Mouse (Mus musculus): ENCODE results near the gene Akp3. TPM values are rescaled to one million over a fixed set of nuclear protein-coding genes. Genes with fewer than 3 reads are reported as not detected.

The Akp3 gene
- total and polyA plus RNA-seq, 3 experiments = 0.11 TPM; not detected in 2

DNA sequence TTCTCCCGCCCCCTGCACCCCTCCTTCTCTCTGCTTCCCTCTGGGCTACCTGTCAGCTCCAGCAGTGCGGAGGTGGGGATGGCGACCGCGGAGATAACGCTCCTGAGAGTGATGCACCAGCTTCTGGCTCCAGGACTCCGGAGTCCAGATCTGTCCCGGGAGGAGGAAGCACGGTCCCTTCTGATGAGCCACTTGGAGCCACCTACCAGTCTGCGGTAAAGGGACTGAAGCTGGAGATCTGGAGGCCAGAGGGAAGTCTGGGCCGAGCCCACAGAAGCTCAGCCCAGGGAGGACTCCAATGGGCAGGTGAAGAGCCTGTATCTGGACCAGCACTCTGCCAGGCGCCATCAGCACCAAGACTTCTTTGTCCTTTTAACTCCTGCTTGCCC, 31.4 kb downstream of the Akp3 start, which contains the start of gene Ecel1:
Ecel1 (minus strand) TSS at position 323 of the 389 bp plus-strand sequence.
- TF ChIP-seq CTCF (IDR thresholded peaks at IDR 0.05; ENCODE audit: low read depth, low read length) = no peak
- TF ChIP-seq GATA2 (IDR thresholded peaks at IDR 0.05; ENCODE audit: borderline replicate concordance, low read depth, low read length) = no peak
- no peak for TF ChIP-seq GATA1 (IDR thresholded peaks at IDR 0.05; ENCODE audit: borderline replicate concordance, low read length)
- TF ChIP-seq POLR2AphosphoS5 (IDR thresholded peaks at IDR 0.05; ENCODE audit: insufficient replicate concordance, low read depth, low read length) = no peak
- no peak for TF ChIP-seq TAL1 (conservative IDR thresholded peaks at IDR 0.05; ENCODE audit: low read depth, low read length)
- no peaks in the 10 kb centered on the region for H3K36me3 ChIP-seq (replicated peaks)
- peaks cover 13% of the 10 kb centered on the region for H3K9me3 ChIP-seq (replicated peaks)
- H3K4me1 ChIP-seq (ENCODE audit: insufficient read depth, low read depth, low read length) = no peaks in the 10 kb centered on the region
- ATAC-seq (ENCODE audit: extremely low read depth, insufficient number of reproducible peaks, low FRiP score, poor library complexity, severe bottlenecking) (no peak), DNase-seq (ENCODE audit: low spot score) (no peak)
- peaks cover 7% of the 10 kb centered on the region for H3K27me3 ChIP-seq (ENCODE audit: insufficient read depth, low read length)
- H3K4me3 ChIP-seq (ENCODE audit: low read depth, low read length) = no peak within 1 kb of the TSS

DNA sequence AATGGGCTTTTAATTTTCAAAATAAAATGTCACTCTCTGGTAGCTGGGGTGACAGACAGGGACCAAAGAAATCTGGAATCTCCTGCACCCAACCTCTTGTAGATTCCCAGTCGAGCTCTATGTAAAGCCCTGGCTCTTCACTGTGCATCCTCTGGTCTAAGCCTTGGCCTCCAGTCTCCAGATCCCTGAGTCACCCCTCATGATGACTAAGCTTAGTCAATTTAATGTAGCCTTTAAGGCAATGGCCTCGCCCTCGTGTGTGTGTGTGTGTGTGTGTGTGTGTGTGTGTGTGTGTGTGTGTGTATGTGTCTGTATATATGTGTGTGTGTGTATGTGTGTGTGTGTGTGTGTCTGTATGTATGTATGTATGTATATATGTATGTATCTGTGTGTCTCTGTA, 34.6 kb downstream of the Akp3 start:
- no peak for ATAC-seq (ENCODE audit: extremely low read depth, insufficient number of reproducible peaks, low FRiP score, poor library complexity, severe bottlenecking)
- H3K27me3 ChIP-seq (ENCODE audit: insufficient read depth, low read length) = peaks cover 11% of the 10 kb centered on the region

DNA sequence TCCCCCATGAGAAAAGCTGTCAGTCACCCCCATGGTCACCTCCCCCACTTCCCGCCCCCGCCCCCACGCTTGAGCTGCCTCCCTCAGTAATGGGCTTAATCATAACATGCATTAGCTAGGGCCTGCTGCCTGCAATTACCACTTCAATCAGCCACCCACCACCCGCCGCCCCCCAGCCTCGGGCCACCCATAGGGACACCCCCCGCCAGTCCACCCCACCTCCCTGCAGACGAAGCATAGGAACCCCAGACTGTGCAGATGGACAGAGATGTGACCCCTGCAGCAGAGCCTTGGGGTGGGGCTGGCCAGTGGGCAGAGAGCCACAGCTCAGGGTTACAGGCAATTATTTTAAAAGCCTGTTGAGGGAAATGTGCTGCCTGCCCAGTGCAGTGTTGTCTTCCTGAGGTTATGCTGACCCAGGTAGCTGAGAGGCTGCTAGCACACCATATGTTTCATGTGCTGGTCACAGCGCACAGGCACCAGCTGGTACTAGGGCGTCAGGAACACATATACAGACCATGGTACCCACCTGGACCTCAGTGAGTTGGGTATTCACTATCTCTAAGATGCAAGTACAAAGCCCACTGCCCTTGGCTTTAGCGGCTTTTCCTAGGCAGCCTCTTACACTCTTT, 39.5 kb downstream of the Akp3 start:
- peaks cover 14% of the 10 kb centered on the region for H3K27me3 ChIP-seq (ENCODE audit: insufficient read depth, low read length)
- no peak for TF ChIP-seq GATA2 (IDR thresholded peaks at IDR 0.05; ENCODE audit: borderline replicate concordance, low read depth, low read length)
- TF ChIP-seq POLR2AphosphoS5 (IDR thresholded peaks at IDR 0.05; ENCODE audit: insufficient replicate concordance, low read depth, low read length) = no peak
- TF ChIP-seq CTCF (IDR thresholded peaks at IDR 0.05; ENCODE audit: low read depth, low read length) = no peak
- no peak for TF ChIP-seq TAL1 (conservative IDR thresholded peaks at IDR 0.05; ENCODE audit: low read depth, low read length)
- no peak for TF ChIP-seq GATA1 (IDR thresholded peaks at IDR 0.05; ENCODE audit: borderline replicate concordance, low read length)

More for the DNA sequence above, 34.6 kb downstream of the Akp3 start:
- peaks cover 5% of the 10 kb centered on the region for H3K9me3 ChIP-seq (replicated peaks)
- H3K4me3 ChIP-seq (ENCODE audit: low read depth, low read length) = no peak overlapping the region
- no peak for DNase-seq (ENCODE audit: low spot score)
- TF ChIP-seq TAL1 (conservative IDR thresholded peaks at IDR 0.05; ENCODE audit: low read depth, low read length) = no peak
- no peak for TF ChIP-seq GATA2 (IDR thresholded peaks at IDR 0.05; ENCODE audit: borderline replicate concordance, low read depth, low read length)
- TF ChIP-seq GATA1 (IDR thresholded peaks at IDR 0.05; ENCODE audit: borderline replicate concordance, low read length) = no peak
- TF ChIP-seq POLR2AphosphoS5 (IDR thresholded peaks at IDR 0.05; ENCODE audit: insufficient replicate concordance, low read depth, low read length) = no peak
- no peak for TF ChIP-seq CTCF (IDR thresholded peaks at IDR 0.05; ENCODE audit: low read depth, low read length)
- H3K36me3 ChIP-seq (replicated peaks) = no peaks in the 10 kb centered on the region
- H3K4me1 ChIP-seq (ENCODE audit: insufficient read depth, low read depth, low read length) = no peaks in the 10 kb centered on the region

DNA sequence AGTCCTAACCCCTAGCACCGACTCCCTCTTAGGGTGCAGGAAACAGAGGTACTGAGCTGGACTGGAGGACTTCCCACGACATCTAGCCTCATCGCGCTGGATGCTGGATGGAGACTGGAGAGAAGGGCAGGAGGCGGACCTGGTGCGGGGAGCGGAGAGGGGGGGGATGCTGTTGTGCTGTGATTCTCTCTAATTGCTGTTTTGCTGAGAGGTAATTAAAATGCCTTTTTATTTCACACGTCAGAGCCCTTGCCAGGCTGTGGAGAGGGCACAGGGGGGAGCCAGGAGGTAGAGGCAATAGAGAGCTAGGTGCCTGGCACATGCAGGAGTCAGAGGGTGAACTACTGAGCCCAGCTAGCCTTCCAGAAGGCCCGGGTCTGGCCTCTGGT, 40.0 kb downstream of the Akp3 start:
- no peaks in the 10 kb centered on the region for H3K36me3 ChIP-seq (replicated peaks)
- no peaks in the 10 kb centered on the region for H3K4me1 ChIP-seq (ENCODE audit: insufficient read depth, low read depth, low read length)
- peaks cover 14% of the 10 kb centered on the region for H3K27me3 ChIP-seq (ENCODE audit: insufficient read depth, low read length)
- H3K4me3 ChIP-seq (ENCODE audit: low read depth, low read length) = no peak overlapping the region
- H3K9me3 ChIP-seq (replicated peaks) = no peaks in the 10 kb centered on the region
- DNase-seq (ENCODE audit: low spot score) (no peak), ATAC-seq (ENCODE audit: extremely low read depth, insufficient number of reproducible peaks, low FRiP score, poor library complexity, severe bottlenecking) (no peak)
- TF ChIP-seq GATA2 (IDR thresholded peaks at IDR 0.05; ENCODE audit: borderline replicate concordance, low read depth, low read length) (no peak), TAL1 (conservative IDR thresholded peaks at IDR 0.05; ENCODE audit: low read depth, low read length) (no peak), POLR2AphosphoS5 (IDR thresholded peaks at IDR 0.05; ENCODE audit: insufficient replicate concordance, low read depth, low read length) (no peak), CTCF (IDR thresholded peaks at IDR 0.05; ENCODE audit: low read depth, low read length) (no peak), GATA1 (IDR thresholded peaks at IDR 0.05; ENCODE audit: borderline replicate concordance, low read length) (no peak)

More for the DNA sequence above, 39.5 kb downstream of the Akp3 start:
- ATAC-seq (ENCODE audit: extremely low read depth, insufficient number of reproducible peaks, low FRiP score, poor library complexity, severe bottlenecking) = no peak
- Histone ChIP-seq H3K9me3 (replicated peaks) (no peaks in the 10 kb centered on the region), H3K36me3 (replicated peaks) (no peaks in the 10 kb centered on the region), H3K4me1 (ENCODE audit: insufficient read depth, low read depth, low read length) (no peaks in the 10 kb centered on the region), H3K4me3 (ENCODE audit: low read depth, low read length) (no peak overlapping the region)
- DNase-seq (ENCODE audit: low spot score) = no peak

DNA sequence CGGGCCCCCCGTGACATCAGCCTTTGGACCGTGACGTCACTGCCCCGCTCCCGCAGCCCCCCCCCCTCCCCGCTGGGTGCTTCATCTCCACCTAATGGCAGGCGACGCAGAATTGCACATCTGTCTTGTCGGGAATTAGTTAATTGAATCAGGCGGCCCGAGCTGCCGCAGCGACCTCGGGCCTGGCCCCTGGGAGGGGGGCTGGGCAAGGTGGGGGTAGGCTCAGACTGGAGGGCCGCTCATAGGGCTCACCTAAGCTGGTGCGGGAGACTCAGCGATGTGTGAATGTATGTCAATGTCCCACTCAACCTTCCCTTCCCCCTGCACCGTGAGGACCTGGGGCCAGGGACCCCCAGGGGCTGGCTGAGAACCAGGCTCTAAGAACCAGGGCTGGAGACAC, 45.7 kb downstream of the Akp3 start:
- H3K27me3 ChIP-seq (ENCODE audit: insufficient read depth, low read length) = peaks cover 34% of the 10 kb centered on the region
- H3K9me3 ChIP-seq (replicated peaks) = no peaks in the 10 kb centered on the region
- DNase-seq (ENCODE audit: low spot score) (no peak), ATAC-seq (ENCODE audit: extremely low read depth, insufficient number of reproducible peaks, low FRiP score, poor library complexity, severe bottlenecking) (no peak)
- TF ChIP-seq TAL1 (conservative IDR thresholded peaks at IDR 0.05; ENCODE audit: low read depth, low read length) (no peak), CTCF (IDR thresholded peaks at IDR 0.05; ENCODE audit: low read depth, low read length) (no peak)
- no peak overlapping the region for H3K4me3 ChIP-seq (ENCODE audit: low read depth, low read length)
- peaks cover 3% of the 10 kb centered on the region; the same call in 1 of the 2 replicates for H3K4me1 ChIP-seq (ENCODE audit: insufficient read depth, low read depth, low read length)
- no peaks in the 10 kb centered on the region for H3K36me3 ChIP-seq (replicated peaks)

DNA sequence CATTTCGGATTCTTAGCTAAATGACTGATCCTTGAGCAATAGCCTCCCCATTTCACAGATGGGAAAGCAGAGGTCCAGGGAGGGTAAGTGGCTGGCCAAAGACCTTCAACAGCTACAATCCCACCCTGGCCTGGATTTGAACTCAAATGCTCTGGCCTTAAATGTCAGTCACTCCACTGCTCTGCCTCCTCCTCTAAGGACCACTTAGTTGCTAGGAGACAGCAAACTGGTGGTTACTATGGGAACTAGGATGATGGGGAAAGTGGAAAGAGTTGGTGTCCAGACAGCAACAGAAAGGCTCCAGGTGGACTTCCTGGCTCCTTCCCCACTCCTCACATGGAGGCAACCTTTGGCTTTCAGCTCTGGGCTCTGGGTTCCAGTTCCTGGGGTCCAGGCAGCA, 46.5 kb downstream of the Akp3 start:
- Histone ChIP-seq H3K9me3 (replicated peaks) (no peaks in the 10 kb centered on the region), H3K4me1 (ENCODE audit: insufficient read depth, low read depth, low read length) (peaks cover 3% of the 10 kb centered on the region; the same call in 1 of the 2 replicates), H3K4me3 (ENCODE audit: low read depth, low read length) (no peak overlapping the region), H3K27me3 (ENCODE audit: insufficient read depth, low read length) (peaks cover 42% of the 10 kb centered on the region), H3K36me3 (replicated peaks) (no peaks in the 10 kb centered on the region)
- no peak for DNase-seq (ENCODE audit: low spot score)
- ATAC-seq (ENCODE audit: extremely low read depth, insufficient number of reproducible peaks, low FRiP score, poor library complexity, severe bottlenecking) = no peak
- TF ChIP-seq GATA1 (IDR thresholded peaks at IDR 0.05; ENCODE audit: borderline replicate concordance, low read length) = no peak
- TF ChIP-seq GATA2 (IDR thresholded peaks at IDR 0.05; ENCODE audit: borderline replicate concordance, low read depth, low read length) = no peak
- no peak for TF ChIP-seq POLR2AphosphoS5 (IDR thresholded peaks at IDR 0.05; ENCODE audit: insufficient replicate concordance, low read depth, low read length)
- TF ChIP-seq CTCF (IDR thresholded peaks at IDR 0.05; ENCODE audit: low read depth, low read length) = no peak
- no peak for TF ChIP-seq TAL1 (conservative IDR thresholded peaks at IDR 0.05; ENCODE audit: low read depth, low read length)

All from G1E (cell line).